Mouse (Mus musculus): ENCODE data around the gene Rab6a. TPM values are rescaled to one million over a fixed set of nuclear protein-coding genes. Genes with fewer than 3 reads are reported as not detected.

Gene Rab6a
- polyA plus RNA-seq, 1 experiment, result 3.8 TPM

DNA sequence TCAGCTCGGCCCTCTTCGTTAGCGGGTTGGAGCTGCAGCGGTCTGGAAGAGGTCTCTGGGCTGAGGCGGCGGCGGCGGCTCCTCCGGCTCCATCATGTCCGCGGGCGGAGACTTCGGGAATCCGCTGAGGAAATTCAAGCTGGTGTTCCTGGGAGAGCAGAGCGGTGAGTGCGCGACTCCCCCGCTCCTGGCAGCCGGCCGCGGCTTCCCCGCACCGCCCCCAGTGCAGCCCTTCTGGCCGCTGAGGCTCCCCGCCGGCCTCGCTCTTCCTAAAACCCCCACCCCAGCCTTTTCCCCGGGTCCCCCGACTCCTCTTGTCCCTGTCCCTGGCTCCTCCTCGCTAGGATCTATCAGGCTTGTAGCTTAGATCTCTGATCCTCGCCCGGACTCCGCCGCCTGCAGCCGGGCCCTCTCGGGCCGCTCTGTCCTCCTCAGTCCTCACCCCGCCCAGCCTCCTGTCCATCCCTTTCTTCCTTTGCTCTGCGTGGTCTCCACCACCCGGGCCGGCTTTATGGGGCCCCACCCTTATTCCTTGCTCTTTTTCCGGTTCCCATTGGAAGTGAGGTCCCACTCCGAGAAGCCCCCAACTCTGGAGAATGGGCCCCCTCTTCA, 1.0 kb downstream of the Rab6a start, which contains the start of gene Mrpl48:
TSS of gene Mrpl48 (minus strand) at position 172 of the 612 bp plus-strand sequence.
- no peaks in the 10 kb centered on the region for H3K9me3 ChIP-seq (ENCODE audit: control insufficient read depth, low read length)
- H3K36me3 ChIP-seq (ENCODE audit: control insufficient read depth), result peaks cover 10% of the 10 kb centered on the region
- H3K27me3 ChIP-seq (ENCODE audit: control insufficient read depth), result peaks cover 17% of the 10 kb centered on the region
- no peak for TF ChIP-seq TAL1 (IDR thresholded peaks at IDR 0.05; ENCODE audit: low read length)
- no peak for TF ChIP-seq GATA1 (IDR thresholded peaks at IDR 0.05; ENCODE audit: low read length)
- H3K4me1 ChIP-seq (ENCODE audit: control insufficient read depth), result peaks cover 31% of the 10 kb centered on the region
- H3K4me3 ChIP-seq (replicated peaks), result peak within 1 kb of the TSS; percentile 97

DNA sequence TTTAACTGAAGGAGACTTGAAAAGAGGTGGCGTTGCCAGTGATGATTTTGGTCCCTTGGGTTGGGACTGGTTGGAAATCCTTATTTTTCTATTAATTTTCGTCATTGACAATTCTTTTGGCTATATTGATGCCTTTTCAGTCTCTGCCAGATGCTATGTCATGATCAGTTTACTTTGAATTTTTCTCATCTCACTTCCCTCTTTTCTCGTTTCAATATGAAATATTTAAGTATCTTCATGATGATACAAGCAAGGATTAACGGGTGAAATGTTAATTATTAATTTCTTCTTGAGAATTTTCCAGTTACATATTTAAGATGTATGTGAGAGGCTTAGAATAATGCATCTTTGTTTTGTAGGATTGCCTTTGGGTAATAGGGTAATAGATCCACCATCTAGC, 1.7 kb downstream of the Rab6a start:
- peaks cover 33% of the 10 kb centered on the region for H3K4me1 ChIP-seq (ENCODE audit: control insufficient read depth)
- TF ChIP-seq TAL1 (IDR thresholded peaks at IDR 0.05; ENCODE audit: low read length), result no peak
- TF ChIP-seq GATA1 (IDR thresholded peaks at IDR 0.05; ENCODE audit: low read length), result no peak

DNA sequence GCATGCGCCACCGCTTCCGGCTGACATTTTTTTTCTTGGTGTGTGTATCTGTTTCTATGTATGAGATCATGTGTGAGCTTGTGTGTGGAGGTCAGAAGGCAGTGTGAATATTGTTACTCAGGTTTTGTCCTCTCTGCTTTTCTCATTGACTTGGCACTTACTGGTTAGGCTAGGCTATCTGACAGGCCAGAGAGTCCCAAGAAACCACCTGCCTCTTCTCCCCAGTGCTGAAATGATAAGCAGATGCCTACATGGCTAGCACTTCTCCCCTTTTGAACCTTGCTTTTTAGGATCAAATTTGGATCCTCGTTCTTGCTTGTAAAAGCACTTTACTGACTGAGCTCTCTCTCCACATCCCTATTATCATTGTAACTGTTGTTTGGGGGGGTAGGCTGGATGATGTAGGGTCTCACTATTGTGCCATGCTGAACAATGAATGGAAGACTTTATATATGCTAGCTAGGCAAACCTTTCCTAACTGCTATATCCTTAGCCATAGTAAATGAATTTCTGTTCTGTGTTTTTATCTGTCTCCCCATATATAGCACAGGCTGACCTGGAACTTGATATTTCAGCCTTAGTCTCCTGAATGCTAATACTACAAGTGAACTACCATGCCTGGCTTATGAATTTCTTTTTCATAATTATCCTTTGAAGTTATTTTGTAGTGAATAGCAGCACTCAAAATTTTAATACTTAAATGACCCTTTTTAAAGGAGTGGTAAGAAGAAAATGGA, 9.1 kb downstream of the Rab6a start:
- peak; percentile 52; the same call in 2 of the 3 replicates for TF ChIP-seq TAL1 (IDR thresholded peaks at IDR 0.05; ENCODE audit: low read length)
- TF ChIP-seq GATA1 (IDR thresholded peaks at IDR 0.05; ENCODE audit: low read length), result peak; percentile 44; the same call in 1 of the 2 replicates
- Histone ChIP-seq H3K4me1 (ENCODE audit: control insufficient read depth) (peaks cover 55% of the 10 kb centered on the region), H3K36me3 (ENCODE audit: control insufficient read depth) (peaks cover 18% of the 10 kb centered on the region), H3K9me3 (ENCODE audit: control insufficient read depth, low read length) (no peaks in the 10 kb centered on the region), H3K4me3 (replicated peaks) (peak overlapping the region; percentile 3), H3K27me3 (ENCODE audit: control insufficient read depth) (no peaks in the 10 kb centered on the region)

More for the DNA sequence above, 1.7 kb downstream of the Rab6a start:
- Histone ChIP-seq H3K27me3 (ENCODE audit: control insufficient read depth) (peaks cover 12% of the 10 kb centered on the region), H3K9me3 (ENCODE audit: control insufficient read depth, low read length) (no peaks in the 10 kb centered on the region), H3K36me3 (ENCODE audit: control insufficient read depth) (peaks cover 11% of the 10 kb centered on the region), H3K4me3 (replicated peaks) (peak overlapping the region; percentile 97)

DNA sequence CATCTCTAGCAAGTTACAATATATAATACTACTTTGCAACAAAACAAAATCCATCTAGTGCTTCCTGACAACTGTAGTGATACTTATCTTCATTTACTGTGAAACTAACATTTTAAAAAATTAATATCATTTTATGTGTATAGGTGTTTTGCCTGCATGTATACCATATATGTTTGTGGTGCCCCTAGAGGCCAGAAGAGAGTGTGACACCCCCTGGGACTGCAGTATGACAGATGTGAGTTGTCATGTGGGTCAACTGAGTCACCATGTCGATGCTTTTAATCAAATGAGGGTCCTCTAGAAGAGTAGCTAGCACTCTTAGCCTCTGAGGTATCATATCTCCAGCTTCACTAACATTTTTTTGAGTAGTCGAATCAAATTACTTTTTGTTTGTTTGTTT, 15.1 kb downstream of the Rab6a start:
- Histone ChIP-seq H3K27me3 (ENCODE audit: control insufficient read depth) (no peaks in the 10 kb centered on the region), H3K9me3 (ENCODE audit: control insufficient read depth, low read length) (no peaks in the 10 kb centered on the region), H3K4me3 (replicated peaks) (no peak overlapping the region), H3K4me1 (ENCODE audit: control insufficient read depth) (peaks cover 29% of the 10 kb centered on the region), H3K36me3 (ENCODE audit: control insufficient read depth) (peaks cover 16% of the 10 kb centered on the region)
- TF ChIP-seq GATA1 (IDR thresholded peaks at IDR 0.05; ENCODE audit: low read length) (no peak), TAL1 (IDR thresholded peaks at IDR 0.05; ENCODE audit: low read length) (no peak)

DNA sequence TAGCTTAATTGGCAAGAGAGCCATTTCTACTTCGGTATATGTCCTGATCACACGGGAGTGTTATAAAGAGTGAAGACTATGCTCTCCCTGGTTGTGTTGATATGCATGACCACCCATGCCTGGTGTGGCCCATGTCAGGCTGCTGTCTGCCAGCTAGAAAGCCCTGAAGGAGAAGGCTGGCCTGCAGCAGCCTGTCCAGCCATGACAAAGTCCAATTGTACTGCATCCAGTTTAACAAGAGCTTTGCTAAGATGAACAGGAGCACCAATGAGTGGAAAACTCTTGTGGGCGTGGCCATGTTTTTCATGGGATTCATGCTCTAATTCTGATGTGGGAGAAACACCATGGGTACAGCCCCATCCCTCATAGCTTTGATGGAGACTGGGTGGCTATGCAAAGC, 17.3 kb downstream of the Rab6a start:
- TF ChIP-seq TAL1 (IDR thresholded peaks at IDR 0.05; ENCODE audit: low read length) (no peak), GATA1 (IDR thresholded peaks at IDR 0.05; ENCODE audit: low read length) (no peak)
- H3K36me3 ChIP-seq (ENCODE audit: control insufficient read depth), result peaks cover 24% of the 10 kb centered on the region
- no peaks in the 10 kb centered on the region for H3K9me3 ChIP-seq (ENCODE audit: control insufficient read depth, low read length)
- H3K4me3 ChIP-seq (replicated peaks), result no peak overlapping the region
- no peaks in the 10 kb centered on the region for H3K27me3 ChIP-seq (ENCODE audit: control insufficient read depth)
- peaks cover 18% of the 10 kb centered on the region for H3K4me1 ChIP-seq (ENCODE audit: control insufficient read depth)

DNA sequence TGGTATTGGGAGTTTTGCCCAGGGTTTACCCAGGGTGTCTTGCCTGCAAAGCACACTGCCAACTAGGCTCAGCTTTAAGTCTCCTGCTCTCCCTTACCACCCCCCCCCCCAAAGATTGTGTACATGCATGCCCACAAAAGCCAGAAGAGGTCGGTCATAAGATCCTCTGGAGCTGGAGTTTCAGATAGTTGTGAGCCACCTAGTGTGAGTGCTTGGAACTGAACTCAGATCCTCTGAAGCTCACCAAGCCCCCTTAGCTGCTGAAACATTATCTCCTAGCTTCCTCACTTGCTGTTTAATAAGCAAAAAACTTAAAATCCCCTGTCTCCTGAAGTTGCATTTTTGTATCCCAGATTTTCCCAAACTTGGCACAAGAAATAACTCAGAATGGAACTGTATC, 30.4 kb downstream of the Rab6a start:
- no peak for TF ChIP-seq GATA1 (IDR thresholded peaks at IDR 0.05; ENCODE audit: low read length)
- TF ChIP-seq TAL1 (IDR thresholded peaks at IDR 0.05; ENCODE audit: low read length), result no peak
- Histone ChIP-seq H3K4me3 (replicated peaks) (no peak overlapping the region), H3K4me1 (ENCODE audit: control insufficient read depth) (no peaks in the 10 kb centered on the region; the same call in 1 of the 2 replicates), H3K9me3 (ENCODE audit: control insufficient read depth, low read length) (no peaks in the 10 kb centered on the region), H3K27me3 (ENCODE audit: control insufficient read depth) (no peaks in the 10 kb centered on the region), H3K36me3 (ENCODE audit: control insufficient read depth) (peaks cover 68% of the 10 kb centered on the region)

DNA sequence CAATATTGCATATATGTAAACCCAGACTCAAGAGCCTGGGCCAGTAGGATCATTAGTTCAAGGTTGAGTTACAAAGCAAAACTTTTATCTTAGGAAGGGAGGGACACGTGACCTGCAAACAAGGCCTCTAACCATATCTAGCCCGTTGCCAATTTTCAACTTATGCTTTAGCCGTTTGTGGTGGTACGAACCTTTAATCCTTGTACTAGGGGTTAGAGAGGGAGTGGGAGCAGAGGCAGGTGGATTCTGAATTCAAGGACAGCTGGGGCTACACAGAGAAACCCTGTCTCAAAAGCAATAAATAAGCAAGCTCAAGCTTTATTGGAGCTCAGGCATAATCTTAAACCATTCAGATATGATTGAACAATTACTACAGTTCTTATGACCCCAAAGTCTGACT, 35.2 kb downstream of the Rab6a start:
- H3K36me3 ChIP-seq (ENCODE audit: control insufficient read depth), result peaks cover 66% of the 10 kb centered on the region
- peaks cover 20% of the 10 kb centered on the region for H3K4me1 ChIP-seq (ENCODE audit: control insufficient read depth)
- no peak overlapping the region for H3K4me3 ChIP-seq (replicated peaks)
- no peaks in the 10 kb centered on the region for H3K9me3 ChIP-seq (ENCODE audit: control insufficient read depth, low read length)
- TF ChIP-seq GATA1 (IDR thresholded peaks at IDR 0.05; ENCODE audit: low read length), result no peak
- TF ChIP-seq TAL1 (IDR thresholded peaks at IDR 0.05; ENCODE audit: low read length), result no peak
- H3K27me3 ChIP-seq (ENCODE audit: control insufficient read depth), result no peaks in the 10 kb centered on the region

DNA sequence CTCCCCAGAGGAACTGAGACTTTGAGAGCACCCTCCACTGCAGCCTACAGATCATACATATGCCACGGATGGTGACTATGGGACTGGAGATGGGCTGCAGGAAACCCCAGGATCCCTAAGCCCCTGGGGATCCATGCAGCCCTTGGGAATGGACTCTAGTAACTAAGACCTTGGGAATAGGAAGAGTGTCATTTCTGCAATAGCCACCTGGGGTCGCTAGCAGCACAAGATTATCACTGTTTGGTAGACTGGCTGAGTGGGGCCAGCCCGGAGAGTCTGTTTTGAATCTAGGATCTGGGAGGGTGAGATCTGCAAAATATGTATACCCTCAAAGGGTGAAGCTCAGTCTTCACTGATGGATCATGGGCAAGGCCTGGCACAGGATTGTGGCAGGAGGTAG, 37.9 kb downstream of the Rab6a start:
- peaks cover 60% of the 10 kb centered on the region for H3K36me3 ChIP-seq (ENCODE audit: control insufficient read depth)
- no peaks in the 10 kb centered on the region for H3K27me3 ChIP-seq (ENCODE audit: control insufficient read depth)
- TF ChIP-seq TAL1 (IDR thresholded peaks at IDR 0.05; ENCODE audit: low read length) (no peak), GATA1 (IDR thresholded peaks at IDR 0.05; ENCODE audit: low read length) (no peak)
- H3K4me1 ChIP-seq (ENCODE audit: control insufficient read depth), result peaks cover 20% of the 10 kb centered on the region
- H3K4me3 ChIP-seq (replicated peaks), result no peak overlapping the region
- H3K9me3 ChIP-seq (ENCODE audit: control insufficient read depth, low read length), result no peaks in the 10 kb centered on the region

DNA sequence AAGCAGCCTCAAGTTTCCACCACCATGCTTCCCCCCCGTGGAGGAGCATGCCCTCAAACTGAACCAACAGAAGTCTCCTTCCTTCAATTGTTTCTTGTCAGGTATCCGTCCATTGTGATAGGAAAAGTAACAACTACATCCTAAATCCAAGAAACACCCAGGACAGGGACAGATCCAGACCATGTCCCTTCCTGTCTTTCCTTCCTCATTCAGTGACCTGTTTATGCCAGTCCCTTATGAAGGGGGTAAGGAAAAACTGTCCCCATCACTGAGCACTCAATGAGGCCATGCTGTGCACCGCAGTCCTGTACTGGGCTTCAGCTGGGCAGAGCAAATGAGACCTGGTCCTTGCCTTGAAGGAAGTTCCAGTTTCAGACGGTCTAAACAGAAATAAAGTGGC, 41.9 kb downstream of the Rab6a start:
- H3K36me3 ChIP-seq (ENCODE audit: control insufficient read depth), result peaks cover 32% of the 10 kb centered on the region
- no peaks in the 10 kb centered on the region for H3K9me3 ChIP-seq (ENCODE audit: control insufficient read depth, low read length)
- H3K4me1 ChIP-seq (ENCODE audit: control insufficient read depth), result peaks cover 20% of the 10 kb centered on the region
- H3K27me3 ChIP-seq (ENCODE audit: control insufficient read depth), result no peaks in the 10 kb centered on the region
- no peak overlapping the region for H3K4me3 ChIP-seq (replicated peaks)
- TF ChIP-seq TAL1 (IDR thresholded peaks at IDR 0.05; ENCODE audit: low read length) (no peak), GATA1 (IDR thresholded peaks at IDR 0.05; ENCODE audit: low read length) (no peak)

All from erythroblast, embryonic 14.5 days (primary cell).